10 mouse cellular contexts compared by ENCODE assay signal in the genomic region with DNA sequence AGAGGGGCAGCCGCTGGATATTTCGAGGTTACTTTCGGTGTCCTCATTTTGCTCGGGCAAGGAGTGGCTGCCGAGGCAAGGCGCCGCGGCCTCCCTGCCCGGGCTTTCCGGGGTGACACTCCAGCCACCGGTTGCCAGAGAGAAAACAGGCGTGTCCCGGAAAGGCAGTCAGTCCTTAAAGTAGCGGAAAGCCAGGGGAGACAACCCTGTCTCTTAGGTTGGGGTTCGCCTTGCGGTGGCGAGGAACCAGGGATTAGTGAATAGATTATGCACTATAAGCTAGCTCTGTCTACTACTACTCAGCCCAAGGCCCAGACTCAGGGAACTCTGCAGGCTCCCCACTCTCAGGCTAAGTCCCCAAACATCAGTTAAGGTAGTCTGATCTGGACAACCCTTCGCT. TPM values are rescaled to one million over a fixed set of nuclear protein-coding genes. Genes with fewer than 3 reads are reported as not detected.
A peak's percentile ranks its signal among the peaks of the same experiment; 100 is the strongest.
DNase-seq lines count a peak whose midpoint lies in the region; ATAC-seq lines count a peak whose summit lies in the region.
"Not testable (repeated sequence)": the region's sequence is repeated elsewhere in the genome, so short reads cannot be mapped to it uniquely, and the experiment has no call there.
"Had no signal": no experiment of that assay in that cellular context is flagged by ENCODE, and none has a peak within 500 bp of the region (broad histone marks: within the 10 kb centered on the region; RNA-seq: fewer than 3 reads in every experiment).

No protein-coding gene starts in this region.

- H3K4me1 ChIP-seq in embryonic facial prominence, embryonic 11.5 days (ENCODE audit: control insufficient read depth, insufficient read depth, low read length); forebrain, embryonic 16.5 days (replicated peaks; ENCODE audit: control insufficient read depth, insufficient read depth, low read length); intestine, embryonic 16.5 days (ENCODE audit: control insufficient read depth, insufficient read depth, low read length); liver, embryonic 11.5 days (replicated peaks; ENCODE audit: control insufficient read depth, insufficient read depth, low read length); neural tube, embryonic 11.5 days (ENCODE audit: control insufficient read depth, insufficient read depth, low read length): not testable (repeated sequence)

- not testable (repeated sequence) for H3K9ac ChIP-seq in embryonic facial prominence, embryonic 11.5 days (replicated peaks; ENCODE audit: low read length); forebrain, embryonic 16.5 days (replicated peaks; ENCODE audit: low read depth, low read length); intestine, embryonic 16.5 days (ENCODE audit: low read depth, low read length); liver, embryonic 11.5 days (ENCODE audit: low read depth, low read length); neural tube, embryonic 11.5 days (ENCODE audit: low read length)

- not testable (repeated sequence) for DNase-seq in embryonic facial prominence, embryonic 11.5 days (ENCODE audit: low spot score); liver, embryonic 11.5 days (ENCODE audit: low spot score); neural tube, embryonic 11.5 days (ENCODE audit: low spot score)

- H3K36me3 ChIP-seq in embryonic facial prominence, embryonic 11.5 days (replicated peaks; ENCODE audit: control insufficient read depth, insufficient read depth, low read depth, low read length); forebrain, embryonic 16.5 days (ENCODE audit: control insufficient read depth, insufficient read depth); intestine, embryonic 16.5 days (ENCODE audit: control insufficient read depth, insufficient read depth, low read length); liver, embryonic 11.5 days (ENCODE audit: control insufficient read depth, insufficient read depth, low read length); neural tube, embryonic 11.5 days (ENCODE audit: control insufficient read depth, insufficient read depth, low read length): not testable (repeated sequence)

- H3K27me3 ChIP-seq in embryonic facial prominence, embryonic 11.5 days (ENCODE audit: control insufficient read depth, insufficient read depth, low read length); forebrain, embryonic 16.5 days (replicated peaks; ENCODE audit: control insufficient read depth, insufficient read depth, low read length); intestine, embryonic 16.5 days (replicated peaks; ENCODE audit: control insufficient read depth, insufficient read depth, low read length); liver, embryonic 11.5 days (replicated peaks; ENCODE audit: control insufficient read depth, insufficient read depth, low read length); neural tube, embryonic 11.5 days (ENCODE audit: control insufficient read depth, insufficient read depth, low read length): not testable (repeated sequence)

- not testable (repeated sequence) for H3K4me2 ChIP-seq in embryonic facial prominence, embryonic 11.5 days (ENCODE audit: low read depth, low read length); forebrain, embryonic 16.5 days (ENCODE audit: low read length); intestine, embryonic 16.5 days (ENCODE audit: low read depth, low read length); liver, embryonic 11.5 days; neural tube, embryonic 11.5 days (ENCODE audit: low read depth)

- no CpG with 5 or more reads among the region's 18 CpGs for WGBS in embryonic facial prominence, embryonic 11.5 days
- no CpG with 5 or more reads among the region's 18 CpGs for WGBS in forebrain, embryonic 16.5 days
- WGBS in intestine, embryonic 16.5 days = no CpG with 5 or more reads among the region's 18 CpGs
- no CpG with 5 or more reads among the region's 18 CpGs for WGBS in liver, embryonic 11.5 days
- no CpG with 5 or more reads among the region's 18 CpGs for WGBS in neural tube, embryonic 11.5 days

- peak; percentile 42; the same call in 1 of the 2 replicates for ATAC-seq in embryonic facial prominence, embryonic 11.5 days (replicated peaks; ENCODE audit: insufficient number of reproducible peaks, low FRiP score, low TSS enrichment, low read depth)
- ATAC-seq in forebrain, embryonic 16.5 days = peak; percentile 63
- ATAC-seq in hematopoietic stem cell, adult 5-6 weeks (replicated peaks in 1 of 2; ENCODE audit: insufficient read depth in 1 of 2, low FRiP score in 2 of 2, low TSS enrichment in 1 of 2, low read depth in 1 of 2, poor library complexity in 2 of 2, severe bottlenecking in 2 of 2) = peak; percentile 15 to 49; a peak in 3 of 4 replicates
- ATAC-seq in intestine, embryonic 16.5 days = peak; percentile 79
- ATAC-seq in liver, embryonic 11.5 days (replicated peaks; ENCODE audit: low FRiP score) = peak; percentile 74
- ATAC-seq in megakaryocyte, adult 5-6 weeks (ENCODE audit: poor library complexity, severe bottlenecking) = peak; percentile 48
- ATAC-seq in neural tube, embryonic 11.5 days (ENCODE audit: insufficient read depth, low FRiP score, low TSS enrichment) = peak; percentile 14; the same call in 1 of the 2 replicates

- H3K27ac ChIP-seq in embryonic facial prominence, embryonic 11.5 days (replicated peaks; ENCODE audit: low read depth, low read length); forebrain, embryonic 16.5 days (ENCODE audit: low read length); intestine, embryonic 16.5 days (ENCODE audit: low read length); liver, embryonic 11.5 days (ENCODE audit: low read depth, low read length); neural tube, embryonic 11.5 days (ENCODE audit: low read depth, low read length): not testable (repeated sequence)

- not testable (repeated sequence) for H3K4me3 ChIP-seq in embryonic facial prominence, embryonic 11.5 days (ENCODE audit: low read depth, low read length); forebrain, embryonic 16.5 days (replicated peaks; ENCODE audit: low read length); intestine, embryonic 16.5 days (ENCODE audit: low read length); liver, embryonic 11.5 days (ENCODE audit: low read depth, low read length); neural tube, embryonic 11.5 days (ENCODE audit: low read depth, low read length)

- H3K9me3 ChIP-seq in embryonic facial prominence, embryonic 11.5 days (replicated peaks; ENCODE audit: control insufficient read depth, low read length); forebrain, embryonic 16.5 days (ENCODE audit: control insufficient read depth, low read length); intestine, embryonic 16.5 days (ENCODE audit: control insufficient read depth, low read length); liver, embryonic 11.5 days (ENCODE audit: control insufficient read depth, low read length); neural tube, embryonic 11.5 days (ENCODE audit: control insufficient read depth, low read length): not testable (repeated sequence)

RNA-seq across cellular contexts. Expression of a gene that starts 0.4 kb away (rescaled TPM):
- polyA plus RNA-seq in embryonic facial prominence, embryonic 11.5 days (2014; fragmentation: Nextera tagmentation; extraction: Ambion mirVana) = 3.2 and 3.3 TPM in 2 replicates
- 1.1 TPM in 1 of 2 replicates, not detected in the other for polyA plus RNA-seq in forebrain, embryonic 16.5 days (2015; fragmentation: Nextera tagmentation; extraction: Ambion mirVana)
- 3.0 TPM in 1 of 2 replicates, not detected in the other for total RNA-seq in hematopoietic stem cell, adult 5-6 weeks (2017)
- 4.7 TPM in 1 of 2 replicates, not detected in the other for polyA plus RNA-seq in intestine, embryonic 16.5 days (2015; fragmentation: Nextera tagmentation; extraction: Ambion mirVana)
- polyA plus RNA-seq in liver, embryonic 11.5 days (2014; fragmentation: Nextera tagmentation; extraction: Ambion mirVana) = 0.27 TPM in 1 of 2 replicates, not detected in the other
- total RNA-seq in megakaryocyte, adult 5-6 weeks (2015) = 20.8 and 21.8 TPM in 2 replicates
- not detected in 2 replicates for total RNA-seq in megakaryocyte, adult 5-6 weeks (2017)
- polyA plus RNA-seq in neural tube, embryonic 11.5 days (2014; fragmentation: Nextera tagmentation; extraction: Ambion mirVana) = 1.3 TPM in 1 of 2 replicates, not detected in the other
- polyA plus RNA-seq: heart, embryonic 10.5 days; kidney, adult 2 months; lung, adult 2 months had no signal

RNA-seq across cellular contexts. Expression of a gene that starts 30.2 kb away (rescaled TPM):
- 85.3 and 97.2 TPM in 2 replicates for polyA plus RNA-seq in embryonic facial prominence, embryonic 11.5 days (2014; fragmentation: Nextera tagmentation; extraction: Ambion mirVana)
- 80.8 and 90.3 TPM in 2 replicates for polyA plus RNA-seq in forebrain, embryonic 16.5 days (2015; fragmentation: Nextera tagmentation; extraction: Ambion mirVana)
- 93.1 and 110 TPM in 2 replicates for total RNA-seq in hematopoietic stem cell, adult 5-6 weeks (2017)
- 66.9 and 67.1 TPM in 2 replicates for polyA plus RNA-seq in intestine, embryonic 16.5 days (2015; fragmentation: Nextera tagmentation; extraction: Ambion mirVana)
- 70.9 and 76.3 TPM in 2 replicates for polyA plus RNA-seq in liver, embryonic 11.5 days (2014; fragmentation: Nextera tagmentation; extraction: Ambion mirVana)
- total RNA-seq in megakaryocyte, adult 5-6 weeks (2015) = 47.0 and 62.3 TPM in 2 replicates
- 68.0 and 72.1 TPM in 2 replicates for total RNA-seq in megakaryocyte, adult 5-6 weeks (2017)
- 76.4 and 78.8 TPM in 2 replicates for polyA plus RNA-seq in neural tube, embryonic 11.5 days (2014; fragmentation: Nextera tagmentation; extraction: Ambion mirVana)

RNA-seq across cellular contexts. Expression of a gene that starts 44.9 kb away (rescaled TPM):
- polyA plus RNA-seq in embryonic facial prominence, embryonic 11.5 days (2014; fragmentation: Nextera tagmentation; extraction: Ambion mirVana) = 59.2 and 62.1 TPM in 2 replicates
- 67.5 and 68.5 TPM in 2 replicates for polyA plus RNA-seq in forebrain, embryonic 16.5 days (2015; fragmentation: Nextera tagmentation; extraction: Ambion mirVana)
- total RNA-seq in hematopoietic stem cell, adult 5-6 weeks (2017) = 35.8 and 71.0 TPM in 2 replicates
- 47.4 and 48.0 TPM in 2 replicates for polyA plus RNA-seq in intestine, embryonic 16.5 days (2015; fragmentation: Nextera tagmentation; extraction: Ambion mirVana)
- 50.2 and 52.0 TPM in 2 replicates for polyA plus RNA-seq in liver, embryonic 11.5 days (2014; fragmentation: Nextera tagmentation; extraction: Ambion mirVana)
- total RNA-seq in megakaryocyte, adult 5-6 weeks (2015) = 23.0 and 23.2 TPM in 2 replicates
- total RNA-seq in megakaryocyte, adult 5-6 weeks (2017) = 55.5 and 61.7 TPM in 2 replicates
- 52.1 and 53.9 TPM in 2 replicates for polyA plus RNA-seq in neural tube, embryonic 11.5 days (2014; fragmentation: Nextera tagmentation; extraction: Ambion mirVana)

Comparison
In these comparisons a context has a peak if more than half of its experiments do, and no peak if none do; other contexts are left out.
1. ATAC-seq: peak in every context shown above with its lines; median percentile 79 in intestine, embryonic 16.5 days; 74 in liver, embryonic 11.5 days; 63 in forebrain, embryonic 16.5 days; 48 in megakaryocyte, adult 5-6 weeks; 42 in embryonic facial prominence, embryonic 11.5 days; 32 in hematopoietic stem cell, adult 5-6 weeks; 14 in neural tube, embryonic 11.5 days.